Mouse (Mus musculus): Measurements from ENCODE around the gene Aco2. TPM values are rescaled to one million over a fixed set of nuclear protein-coding genes. Genes with fewer than 3 reads are reported as not detected.

Aco2 gene
- total RNA-seq, 1 experiment from 2014 or later = 98.4 TPM

DNA sequence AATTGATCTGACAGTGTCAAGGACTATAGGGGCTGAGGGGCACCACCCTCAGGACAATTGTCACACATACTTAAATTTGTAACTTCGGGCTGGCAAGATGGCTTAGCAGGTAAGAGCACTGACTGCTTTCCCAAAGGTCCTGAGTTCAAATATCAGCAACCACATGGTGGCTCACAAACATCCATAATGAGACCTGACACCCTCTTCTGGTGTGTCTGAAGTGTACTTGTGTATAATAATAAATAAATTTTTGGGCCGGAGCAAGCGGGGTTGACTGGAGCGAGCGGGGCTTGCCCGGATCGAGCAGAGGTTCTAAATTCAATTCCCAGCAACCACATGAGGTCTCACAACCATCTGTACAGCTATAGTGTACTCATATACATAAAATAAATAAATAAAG is 31.8 kb upstream of the Aco2 start:
- ATAC-seq (replicated peaks in 1 of 2; ENCODE audit: insufficient read depth in 1 of 2, low FRiP score in 2 of 2, low TSS enrichment in 1 of 2, low read depth in 1 of 2, poor library complexity in 2 of 2, severe bottlenecking in 2 of 2) = no peak

DNA sequence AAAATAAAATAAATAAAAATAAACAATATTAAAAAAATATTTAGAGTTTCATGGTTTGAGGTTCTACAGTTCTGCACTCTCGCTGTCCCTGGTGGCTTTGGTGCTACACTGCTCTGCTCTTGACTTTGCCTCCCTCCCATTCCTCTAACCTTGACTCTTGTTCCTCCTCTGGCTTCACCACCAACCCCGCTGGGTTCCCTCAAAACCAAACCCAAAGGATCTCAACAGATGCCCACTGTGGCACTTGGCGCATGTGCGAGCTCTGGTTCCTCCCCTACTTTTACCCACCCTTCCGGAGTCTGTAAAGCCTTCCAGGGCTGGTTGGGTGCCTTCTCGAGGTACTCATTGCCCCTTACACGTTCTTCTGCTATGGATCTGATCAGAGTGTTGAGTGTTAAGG is 29.8 kb upstream of the Aco2 start:
- ATAC-seq (replicated peaks in 1 of 2; ENCODE audit: insufficient read depth in 1 of 2, low FRiP score in 2 of 2, low TSS enrichment in 1 of 2, low read depth in 1 of 2, poor library complexity in 2 of 2, severe bottlenecking in 2 of 2) = peak; percentile 23 to 37; a peak in 1 of 4 replicates

GRCm38 (mm10) chr15:81845033-81845625 is 27.0 kb upstream of the Aco2 start:
- ATAC-seq (replicated peaks in 1 of 2; ENCODE audit: insufficient read depth in 1 of 2, low FRiP score in 2 of 2, low TSS enrichment in 1 of 2, low read depth in 1 of 2, poor library complexity in 2 of 2, severe bottlenecking in 2 of 2) = no peak

DNA sequence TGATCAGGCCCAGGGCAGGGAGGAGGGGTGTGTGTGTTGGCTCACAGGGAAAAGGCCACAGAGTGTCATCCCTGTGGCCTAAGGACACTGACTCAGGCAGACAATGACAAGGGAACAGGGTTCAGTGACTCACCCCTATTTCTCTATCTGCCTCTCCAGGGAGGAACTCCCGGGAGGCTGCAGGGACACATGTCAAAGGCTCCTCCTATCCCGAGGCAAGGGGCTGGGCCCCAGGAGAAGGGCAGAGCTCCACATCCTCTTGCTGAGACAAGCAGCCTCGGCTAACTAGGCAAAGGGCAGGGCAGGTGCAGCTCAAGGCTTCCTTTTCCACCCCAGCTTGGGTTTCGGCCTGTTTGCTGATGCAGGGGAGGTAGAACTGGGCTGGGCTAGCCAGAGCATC is 26.4 kb upstream of the Aco2 start:
- no peak for ATAC-seq (replicated peaks in 1 of 2; ENCODE audit: insufficient read depth in 1 of 2, low FRiP score in 2 of 2, low TSS enrichment in 1 of 2, low read depth in 1 of 2, poor library complexity in 2 of 2, severe bottlenecking in 2 of 2)

- no peak for ATAC-seq (replicated peaks in 1 of 2; ENCODE audit: insufficient read depth in 1 of 2, low FRiP score in 2 of 2, low TSS enrichment in 1 of 2, low read depth in 1 of 2, poor library complexity in 2 of 2, severe bottlenecking in 2 of 2)
Observed at GRCm38 (mm10) chr15:81846755-81847154, 25.4 kb upstream of the Aco2 start.

DNA sequence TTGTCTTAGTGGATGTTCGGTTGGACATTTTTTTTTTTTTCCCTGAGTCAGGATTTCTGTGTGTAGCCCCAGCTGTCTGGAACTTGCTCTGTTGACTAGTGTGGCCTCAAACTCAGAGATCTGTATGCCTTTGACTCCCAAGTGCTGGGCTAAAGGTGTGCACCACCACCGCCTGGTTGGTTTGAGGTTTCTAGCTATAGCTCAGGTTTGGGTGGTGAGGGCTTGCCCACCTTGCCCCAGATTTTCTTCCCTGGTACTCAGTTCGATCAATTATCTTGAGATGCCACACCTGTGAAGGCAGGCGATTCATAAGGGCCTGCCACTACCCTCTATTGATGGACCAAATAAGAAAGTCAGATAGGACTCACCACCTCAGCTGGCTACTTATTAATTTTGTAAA is 24.9 kb upstream of the Aco2 start:
- ATAC-seq (replicated peaks in 1 of 2; ENCODE audit: insufficient read depth in 1 of 2, low FRiP score in 2 of 2, low TSS enrichment in 1 of 2, low read depth in 1 of 2, poor library complexity in 2 of 2, severe bottlenecking in 2 of 2) = no peak

DNA sequence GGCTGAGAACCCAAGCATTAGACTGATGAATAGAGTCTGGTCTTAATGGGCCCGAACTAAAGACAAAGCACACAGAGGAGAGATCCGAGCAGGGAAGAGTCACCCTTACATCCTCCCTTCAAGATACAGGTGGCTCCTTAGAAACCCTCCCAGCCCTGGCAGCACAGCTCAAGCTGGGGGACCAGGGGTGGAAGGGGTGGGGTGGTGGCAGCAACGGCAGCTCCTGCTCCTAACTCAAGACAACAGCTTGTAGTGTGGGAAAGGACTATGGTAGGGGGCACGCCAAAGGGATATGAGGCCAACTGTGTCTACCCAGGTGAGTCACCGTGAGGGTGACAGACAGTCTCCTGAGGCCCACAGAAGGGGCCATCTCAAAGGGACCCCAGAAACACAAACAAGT is 24.2 kb upstream of the Aco2 start:
- ATAC-seq (replicated peaks in 1 of 2; ENCODE audit: insufficient read depth in 1 of 2, low FRiP score in 2 of 2, low TSS enrichment in 1 of 2, low read depth in 1 of 2, poor library complexity in 2 of 2, severe bottlenecking in 2 of 2) = no peak

DNA sequence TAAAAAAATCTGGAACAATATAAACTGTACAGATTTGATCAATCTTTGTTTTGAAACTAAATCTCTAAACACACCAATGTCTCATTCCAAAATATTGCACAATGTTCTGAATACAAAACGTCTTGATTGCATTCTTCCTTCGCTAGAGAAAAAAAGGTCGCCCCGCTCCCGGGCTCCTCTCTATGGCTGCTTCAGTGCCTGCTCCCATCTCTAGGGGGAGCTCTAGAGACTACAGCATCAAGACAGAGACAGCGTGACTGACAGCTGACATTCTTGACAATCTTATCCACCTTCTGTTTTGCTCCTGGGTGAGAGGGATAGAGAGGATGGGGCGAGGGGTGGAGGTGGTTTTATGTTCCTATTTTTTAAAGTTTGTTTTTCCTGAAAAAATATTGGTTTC is 23.8 kb upstream of the Aco2 start:
- ATAC-seq (replicated peaks in 1 of 2; ENCODE audit: insufficient read depth in 1 of 2, low FRiP score in 2 of 2, low TSS enrichment in 1 of 2, low read depth in 1 of 2, poor library complexity in 2 of 2, severe bottlenecking in 2 of 2) = peak in 1 of 2 experiments; percentile 34; a peak in 1 of 4 replicates

- ATAC-seq (replicated peaks in 1 of 2; ENCODE audit: insufficient read depth in 1 of 2, low FRiP score in 2 of 2, low TSS enrichment in 1 of 2, low read depth in 1 of 2, poor library complexity in 2 of 2, severe bottlenecking in 2 of 2) = no peak
Observed at GRCm38 (mm10) chr15:81849104-81849503, 23.0 kb upstream of the Aco2 start.

- ATAC-seq (replicated peaks in 1 of 2; ENCODE audit: insufficient read depth in 1 of 2, low FRiP score in 2 of 2, low TSS enrichment in 1 of 2, low read depth in 1 of 2, poor library complexity in 2 of 2, severe bottlenecking in 2 of 2) = no peak
Observed at GRCm38 (mm10) chr15:81850718-81851117, 21.4 kb upstream of the Aco2 start.

- ATAC-seq (replicated peaks in 1 of 2; ENCODE audit: insufficient read depth in 1 of 2, low FRiP score in 2 of 2, low TSS enrichment in 1 of 2, low read depth in 1 of 2, poor library complexity in 2 of 2, severe bottlenecking in 2 of 2) = peak; percentile 72 to 75
Observed at GRCm38 (mm10) chr15:81851375-81851774, 20.7 kb upstream of the Aco2 start.

DNA sequence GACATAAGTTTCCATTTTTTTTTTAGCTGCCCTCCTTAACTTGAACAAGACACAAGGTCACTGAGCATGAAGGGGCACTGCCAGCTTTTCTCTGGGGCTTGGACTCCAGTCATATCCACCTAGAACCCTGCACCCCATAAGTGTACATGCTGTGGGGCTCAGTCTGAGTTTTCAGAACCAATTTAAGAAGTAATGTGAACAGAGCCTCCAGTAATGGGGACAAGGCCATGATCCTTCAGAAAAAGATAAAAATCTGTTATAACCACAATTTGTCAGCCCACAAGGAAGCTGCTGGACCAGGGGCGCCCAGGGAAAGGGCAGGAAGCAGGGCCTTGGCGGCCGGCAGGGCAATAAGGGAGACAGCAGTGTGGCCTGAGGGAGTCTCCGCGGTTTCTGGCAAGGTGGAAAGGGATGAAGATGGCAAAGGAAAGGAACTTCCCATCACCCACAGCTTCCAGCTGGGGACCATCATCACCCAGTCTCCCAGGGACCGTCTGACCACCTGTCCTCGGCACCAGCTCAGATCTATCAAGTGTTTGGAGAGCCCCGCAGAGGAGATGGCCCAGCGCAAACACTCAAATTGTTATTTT is 19.6 kb upstream of the Aco2 start:
- ATAC-seq (replicated peaks in 1 of 2; ENCODE audit: insufficient read depth in 1 of 2, low FRiP score in 2 of 2, low TSS enrichment in 1 of 2, low read depth in 1 of 2, poor library complexity in 2 of 2, severe bottlenecking in 2 of 2) = no peak

DNA sequence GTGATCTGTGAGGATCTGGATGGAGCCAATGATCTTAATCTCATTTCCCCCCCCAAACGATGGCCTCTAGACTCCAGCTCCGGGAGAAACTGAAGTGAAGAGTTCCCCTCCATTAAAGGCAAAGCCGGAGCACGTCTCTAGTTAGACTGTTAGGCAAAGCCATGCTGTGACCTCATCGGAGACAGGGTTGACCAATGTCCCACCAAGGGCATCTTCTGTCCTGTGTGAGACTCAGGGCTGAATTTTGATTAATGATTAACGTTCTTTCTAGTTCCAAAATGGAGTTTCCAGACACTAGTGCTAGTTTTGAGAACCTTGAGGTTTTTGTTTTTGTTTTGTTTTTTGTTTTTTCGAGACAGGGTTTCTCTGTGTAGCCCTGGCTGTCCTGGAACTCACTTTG is 19.0 kb upstream of the Aco2 start:
- ATAC-seq (replicated peaks in 1 of 2; ENCODE audit: insufficient read depth in 1 of 2, low FRiP score in 2 of 2, low TSS enrichment in 1 of 2, low read depth in 1 of 2, poor library complexity in 2 of 2, severe bottlenecking in 2 of 2) = no peak

- ATAC-seq (replicated peaks in 1 of 2; ENCODE audit: insufficient read depth in 1 of 2, low FRiP score in 2 of 2, low TSS enrichment in 1 of 2, low read depth in 1 of 2, poor library complexity in 2 of 2, severe bottlenecking in 2 of 2) = peak; percentile 63
Observed at GRCm38 (mm10) chr15:81856030-81856790, 15.9 kb upstream of the Aco2 start.

- no peak for ATAC-seq (replicated peaks in 1 of 2; ENCODE audit: insufficient read depth in 1 of 2, low FRiP score in 2 of 2, low TSS enrichment in 1 of 2, low read depth in 1 of 2, poor library complexity in 2 of 2, severe bottlenecking in 2 of 2)
Observed at GRCm38 (mm10) chr15:81856938-81857723, 15.0 kb upstream of the Aco2 start.

- ATAC-seq (replicated peaks in 1 of 2; ENCODE audit: insufficient read depth in 1 of 2, low FRiP score in 2 of 2, low TSS enrichment in 1 of 2, low read depth in 1 of 2, poor library complexity in 2 of 2, severe bottlenecking in 2 of 2) = no peak; a peak in 1 of 4 replicates
Observed at GRCm38 (mm10) chr15:81857724-81858116, 14.4 kb upstream of the Aco2 start.

DNA sequence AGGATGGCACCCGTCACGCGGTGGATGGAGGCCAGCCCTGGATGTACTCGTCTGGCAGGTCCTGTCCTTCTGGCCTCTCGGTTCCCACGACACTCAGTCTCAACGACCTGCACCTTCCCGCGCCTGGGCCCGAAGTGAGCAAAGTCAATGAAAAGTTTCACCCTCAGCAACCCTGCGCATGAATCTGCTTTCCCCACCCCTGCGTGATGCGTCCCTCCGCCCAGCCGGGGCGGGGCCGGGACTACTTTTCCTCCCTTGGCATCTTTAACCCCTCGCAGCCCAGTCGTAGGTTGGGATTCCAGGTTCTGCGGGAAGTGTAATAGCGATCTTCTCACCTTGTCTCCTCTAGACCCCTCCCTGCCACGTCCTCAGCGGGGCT is 14.0 kb upstream of the Aco2 start:
- ATAC-seq (replicated peaks in 1 of 2; ENCODE audit: insufficient read depth in 1 of 2, low FRiP score in 2 of 2, low TSS enrichment in 1 of 2, low read depth in 1 of 2, poor library complexity in 2 of 2, severe bottlenecking in 2 of 2) = peak; percentile 40 to 51
